Mouse (Mus musculus) adrenal gland, adult 8-10 months (tissue): ENCODE measurements around the gene Wdr17. TPM values are rescaled to one million over a fixed set of nuclear protein-coding genes. Genes with fewer than 3 reads are reported as not detected.

Source experiments
- DNase-seq: peaks from one replicate; pipeline ENCODE4 v3.0.0; 2022
- total RNA-seq, 4 experiments: library from RNA; stranded (reverse); gene quantifications; 2 replicates each; pipeline ENCODE4 v1.2.4; 2022

The Wdr17 gene
- 1 to 10 TPM; 1.0 to 2.3 (median 1.5) TPM for total RNA-seq

- no peak for DNase-seq
Measured at GRCm38 (mm10) chr8:54886987-54887785, at the start of gene Wdr17. Gene Wdr17, minus strand, starts transcription at chr8:54887184.

DNA sequence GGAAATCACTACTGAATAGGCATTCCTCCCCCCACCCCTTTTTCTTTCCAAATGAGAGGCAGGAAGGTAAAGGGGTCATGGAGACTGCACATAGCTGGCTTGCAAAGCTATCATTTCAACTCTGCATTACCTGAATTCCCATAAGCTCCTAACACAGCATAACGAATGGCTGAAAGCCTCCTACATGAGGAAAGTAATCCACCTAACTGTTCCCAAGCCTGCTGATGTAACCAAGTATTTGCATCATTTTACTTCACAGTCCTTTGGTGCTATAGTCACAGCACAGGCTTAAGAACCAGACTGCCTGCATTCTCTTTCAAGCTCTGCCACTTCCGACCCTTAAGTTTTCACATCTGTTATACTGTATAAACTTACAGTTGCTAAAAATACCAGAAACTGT, 45.3 kb upstream of the Wdr17 start:
- no peak for DNase-seq

- peak; percentile 4 for DNase-seq
Measured at GRCm38 (mm10) chr8:54924936-54925335, 38.0 kb upstream of the Wdr17 start.

GRCm38 (mm10) chr8:54922160-54922855, 35.3 kb upstream of the Wdr17 start:
- no peak for DNase-seq

- no peak for DNase-seq
Measured at GRCm38 (mm10) chr8:54917710-54918109, 30.7 kb upstream of the Wdr17 start.

- no peak for DNase-seq
Measured at GRCm38 (mm10) chr8:54912891-54913290, 25.9 kb upstream of the Wdr17 start.

DNA sequence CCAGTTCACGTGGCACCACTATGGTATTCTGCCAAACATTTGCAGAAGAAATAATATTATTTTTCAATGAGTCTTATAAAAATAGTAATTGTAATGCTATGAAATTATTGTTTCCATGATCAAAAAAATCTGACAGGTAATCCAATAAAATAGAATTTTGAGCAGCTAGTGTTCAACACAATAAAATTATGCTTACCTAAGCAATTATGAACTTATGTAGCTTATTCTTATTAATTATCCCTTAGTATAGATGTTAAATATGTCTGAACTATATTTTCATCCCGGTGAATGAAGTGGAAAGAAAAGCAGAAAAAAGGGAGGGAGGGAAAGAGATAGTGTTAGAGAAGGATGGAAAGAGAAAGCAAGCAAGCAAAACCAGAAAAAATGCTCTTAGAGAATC, 12.5 kb upstream of the Wdr17 start:
- DNase-seq, result no peak

GRCm38 (mm10) chr8:54894637-54895322, 7.8 kb upstream of the Wdr17 start:
- no peak for DNase-seq

- DNase-seq, result no peak
Measured at GRCm38 (mm10) chr8:54894180-54894579, 7.2 kb upstream of the Wdr17 start.

GRCm38 (mm10) chr8:54886560-54886959, 424 bp downstream of the Wdr17 start:
- DNase-seq, result no peak

- DNase-seq, result no peak
Measured at GRCm38 (mm10) chr8:54876458-54876857, 10.5 kb downstream of the Wdr17 start.

DNA sequence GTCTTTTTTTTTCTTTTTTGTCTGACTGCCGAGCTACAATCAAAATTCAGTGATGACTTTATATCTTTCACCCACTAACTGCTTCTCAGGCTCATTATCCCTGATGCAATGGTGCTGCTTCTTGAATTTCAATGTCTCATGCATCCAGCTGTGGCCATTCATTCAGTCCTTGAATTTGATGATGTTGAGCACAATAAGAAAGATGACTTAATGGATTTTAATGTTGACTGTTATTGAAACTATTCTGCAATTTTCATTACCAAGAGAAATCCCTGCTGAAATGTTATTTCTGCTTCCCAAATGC, 22.3 kb downstream of the Wdr17 start:
- no peak for DNase-seq

GRCm38 (mm10) chr8:54864038-54864760, 22.8 kb downstream of the Wdr17 start:
- DNase-seq, result no peak

DNA sequence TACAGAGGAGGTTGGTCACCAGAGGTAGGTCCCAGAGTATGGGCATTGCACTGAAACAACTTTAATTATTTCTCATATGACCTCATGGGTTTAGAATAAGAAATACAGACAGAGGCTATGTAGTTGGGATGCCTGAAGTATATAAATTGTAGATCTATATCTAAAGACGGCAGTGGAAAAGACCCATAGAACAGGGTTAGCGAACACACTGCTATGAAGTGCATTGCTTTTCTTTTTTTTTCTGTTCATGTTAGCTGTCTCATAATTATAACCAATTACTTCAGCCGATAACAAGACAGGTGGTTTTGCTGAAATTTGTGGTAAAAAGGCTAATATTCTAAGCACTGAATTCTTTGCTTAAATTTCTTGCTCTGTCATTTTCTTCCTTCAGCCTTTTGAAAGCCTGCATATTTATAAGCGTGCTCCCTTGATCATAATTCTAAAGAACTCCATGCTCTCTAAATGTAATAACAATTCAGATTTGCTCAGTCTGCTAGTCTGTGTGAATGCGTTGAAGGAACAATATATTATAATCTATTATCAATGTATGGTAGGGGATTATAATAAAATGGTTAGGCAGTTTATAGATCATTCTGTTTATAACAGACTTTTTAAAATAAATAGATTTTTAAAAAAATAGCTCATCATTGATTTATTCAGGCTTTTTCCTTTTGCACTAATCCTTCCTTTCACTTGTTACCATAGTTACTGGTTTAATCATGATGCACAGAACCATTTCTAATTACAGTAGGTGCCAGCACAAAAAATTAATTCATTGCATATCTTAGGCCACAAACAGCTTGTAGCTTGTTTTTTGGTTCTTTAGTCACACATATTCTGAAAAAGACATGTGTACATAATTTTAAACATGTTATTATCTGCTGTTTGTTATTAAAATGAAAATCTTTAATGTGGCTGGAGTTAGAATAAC, 50.7 kb downstream of the Wdr17 start:
- DNase-seq, result no peak

DNA sequence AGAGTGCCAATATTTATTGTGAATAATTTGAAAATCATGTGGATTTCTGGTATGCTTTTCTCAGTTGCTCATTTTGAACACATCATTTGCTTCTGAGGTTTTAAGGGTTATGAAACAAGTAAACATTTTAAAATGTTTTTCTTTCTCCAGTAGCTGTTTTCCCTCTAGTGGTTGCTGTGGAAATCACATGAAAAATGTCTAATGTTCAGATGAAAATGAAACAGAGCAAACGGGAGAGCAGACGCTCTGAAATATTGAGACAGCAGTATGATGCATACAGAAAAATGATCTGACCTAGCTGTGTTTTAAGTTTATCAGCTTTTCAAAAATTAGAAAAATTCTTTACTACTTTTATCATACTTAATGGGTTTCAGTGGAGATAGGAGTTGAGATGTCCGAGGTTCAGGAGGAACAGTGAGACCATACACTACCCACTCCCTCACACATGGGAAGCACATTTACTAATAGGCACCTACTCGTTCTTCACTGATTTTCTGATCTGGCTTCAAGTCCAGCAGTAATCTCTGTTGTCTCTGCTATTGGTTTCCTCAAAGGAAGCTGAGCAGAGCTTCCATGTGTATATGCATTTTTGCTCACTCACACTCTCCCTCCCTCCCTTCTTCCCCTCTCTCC, 57.1 kb downstream of the Wdr17 start:
- DNase-seq, result no peak

DNA sequence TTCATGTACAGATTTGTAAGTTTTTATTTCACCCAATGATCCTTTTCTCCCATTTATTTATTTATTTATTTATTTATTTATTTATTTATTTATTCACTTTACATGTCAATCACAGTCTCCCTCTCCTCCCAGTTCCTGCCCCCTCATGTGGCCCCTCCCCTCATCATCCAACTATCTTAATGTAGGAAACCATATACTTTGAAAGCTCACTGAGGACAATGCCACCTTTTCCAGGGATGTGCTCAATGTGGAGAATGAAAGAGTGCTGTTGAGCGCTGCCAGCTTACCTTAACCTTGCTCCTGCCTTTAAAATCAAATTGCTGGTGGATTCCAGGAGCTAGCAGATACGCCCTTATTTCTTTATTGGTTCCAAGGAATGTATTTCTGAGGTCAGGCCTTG, 59.0 kb downstream of the Wdr17 start:
- no peak for DNase-seq

DNA sequence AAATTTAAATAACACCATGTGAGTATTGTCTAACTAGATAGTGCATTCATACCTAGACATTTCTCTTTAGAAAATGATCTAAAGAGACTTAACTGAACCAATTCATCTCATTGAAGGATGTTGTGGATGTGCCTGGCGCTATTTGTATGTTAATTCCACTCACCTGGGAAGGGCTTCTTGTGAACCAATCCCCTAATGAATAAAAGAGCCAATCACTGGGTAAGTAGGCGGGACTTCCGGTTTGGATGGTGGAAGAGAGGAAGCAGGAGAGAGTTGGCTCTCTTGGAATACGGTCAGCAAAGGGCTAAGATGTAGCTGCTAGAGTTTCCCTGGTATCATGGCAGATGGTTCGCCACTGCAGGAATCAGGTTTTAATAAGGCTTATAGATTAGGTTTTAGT, 64.0 kb downstream of the Wdr17 start:
- DNase-seq, result no peak

DNA sequence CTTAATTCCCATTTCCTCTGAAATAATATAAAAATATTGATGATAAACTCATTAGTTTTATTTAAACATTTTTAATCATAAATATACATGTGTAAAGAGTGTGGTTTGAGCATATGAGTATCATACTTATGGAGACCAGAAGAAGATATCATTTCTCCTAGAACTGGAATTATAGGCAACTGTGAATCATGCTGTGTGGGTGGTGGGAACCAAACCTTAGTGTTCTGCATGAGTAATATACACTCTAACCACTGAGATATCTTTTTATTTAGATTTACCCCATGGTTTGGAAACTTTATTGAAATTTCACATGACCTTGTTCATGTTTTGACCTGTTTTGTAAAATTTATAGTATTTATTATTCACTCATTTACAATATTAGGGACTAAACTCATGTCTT, 68.3 kb downstream of the Wdr17 start:
- DNase-seq, result no peak

DNA sequence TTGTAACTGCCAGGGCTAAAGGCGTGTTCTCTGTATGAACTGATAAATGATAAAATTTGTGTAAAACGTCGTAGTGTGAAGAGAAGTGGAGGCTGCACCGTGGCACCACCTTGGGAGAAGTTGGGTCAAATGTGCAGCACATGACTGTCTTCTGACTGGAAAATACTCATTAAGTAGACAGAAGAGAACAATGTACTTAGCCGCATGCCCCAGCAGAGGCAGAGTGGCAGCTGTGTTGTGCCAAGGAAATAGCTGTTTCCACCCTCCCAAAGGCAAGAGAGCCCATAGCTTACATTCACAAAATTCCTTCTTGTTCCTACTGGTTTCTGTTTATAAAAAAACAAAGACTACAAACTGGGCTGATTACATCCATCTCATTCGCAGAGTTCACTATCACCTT, 78.8 kb downstream of the Wdr17 start:
- no peak for DNase-seq

DNA sequence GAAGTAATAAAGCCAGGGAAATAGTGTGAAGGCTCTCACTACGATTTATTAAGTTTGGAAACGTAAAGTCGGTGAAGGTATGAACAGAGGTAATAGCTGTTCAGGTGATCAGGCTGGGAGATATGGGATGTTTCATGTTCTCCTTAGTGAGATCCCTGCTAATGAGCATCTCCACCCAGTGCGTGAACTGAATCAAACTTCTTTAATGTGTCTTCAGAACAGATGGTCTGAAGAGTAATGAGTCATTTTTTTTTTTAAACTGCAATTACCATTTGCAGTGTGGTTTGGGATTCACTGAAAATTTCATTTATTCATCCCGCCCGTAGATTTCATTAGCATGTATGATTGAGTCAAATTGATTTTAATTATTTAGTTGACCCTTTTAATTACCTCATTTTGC, 80.8 kb downstream of the Wdr17 start:
- no peak for DNase-seq

- no peak for DNase-seq
Measured at GRCm38 (mm10) chr8:54792699-54793061, 94.3 kb downstream of the Wdr17 start.
